Mouse (Mus musculus) central nervous system, embryonic 18 days (tissue): ENCODE data around the gene Vmn1r39. TPM values are rescaled to one million over a fixed set of nuclear protein-coding genes. Genes with fewer than 3 reads are reported as not detected.

Experiments used
- polyA plus RNA-seq: library from polyadenylated mRNA; depleted of rRNA; stranded (reverse); fragments of >200 nt; gene quantifications from 2 replicates; pipeline ENCODE4 v1.2.3, GENCODE M21; 2012; rRNA removed

The Vmn1r39 gene
- not detected in 2 replicates for polyA plus RNA-seq

GRCm38 (mm10) chr6:66810509-66810908 is at the start of gene Vmn1r39:
TSS of gene Vmn1r39 (minus strand) at chr6:66810609.

GRCm38 (mm10) chr6:66782527-66782926 is 27.9 kb downstream of the Vmn1r39 start, which contains the start of gene Vmn1r38:
TSS of gene Vmn1r38 (minus strand) at chr6:66782627.

Other genes with a start within 250 kb of the Vmn1r39 start
- not detected in 2 replicates for gene Vmn1r33, start 192.3 kb downstream of the Vmn1r39 start, polyA plus RNA-seq
- not detected in 2 replicates for gene Vmn1r34, start 166.7 kb downstream of the Vmn1r39 start, polyA plus RNA-seq
- not detected in 2 replicates for gene Vmn1r35, start 124.7 kb downstream of the Vmn1r39 start, polyA plus RNA-seq
- not detected in 2 replicates for gene Vmn1r36, start 91.4 kb downstream of the Vmn1r39 start, polyA plus RNA-seq
- not detected in 2 replicates for gene Vmn1r37, start 81.2 kb downstream of the Vmn1r39 start, polyA plus RNA-seq
- not detected in 2 replicates for gene Vmn1r38, start 28.0 kb downstream of the Vmn1r39 start, polyA plus RNA-seq
- gene Gng12, start 85.8 kb upstream of the Vmn1r39 start, polyA plus RNA-seq = 28.0 and 31.9 TPM in 2 replicates
- gene Gadd45a, start 226.8 kb upstream of the Vmn1r39 start, polyA plus RNA-seq = 9.6 and 10.3 TPM in 2 replicates